Mouse (Mus musculus) heart, postnatal 25 days (tissue): ENCODE data around the gene Rhbdl3. TPM values are rescaled to one million over a fixed set of nuclear protein-coding genes. Genes with fewer than 3 reads are reported as not detected.

Source experiments
- DNase-seq: peaks from one replicate; pipeline ENCODE4 v3.0.0; 2022; ENCODE audit warnings: low spot score
- intact Hi-C: fragments of 180-260 bp; cut with DNase I; formaldehyde crosslinking; loops from one replicate; pipeline ENCODE4 v1.15.1; 2025
- total RNA-seq, 2 experiments: library from RNA; stranded (reverse); gene quantifications; 2 replicates each; pipeline ENCODE4 v1.2.3; 2021

Gene Rhbdl3
- 1 to 10 TPM; 7.0 to 7.5 TPM for total RNA-seq

DNA sequence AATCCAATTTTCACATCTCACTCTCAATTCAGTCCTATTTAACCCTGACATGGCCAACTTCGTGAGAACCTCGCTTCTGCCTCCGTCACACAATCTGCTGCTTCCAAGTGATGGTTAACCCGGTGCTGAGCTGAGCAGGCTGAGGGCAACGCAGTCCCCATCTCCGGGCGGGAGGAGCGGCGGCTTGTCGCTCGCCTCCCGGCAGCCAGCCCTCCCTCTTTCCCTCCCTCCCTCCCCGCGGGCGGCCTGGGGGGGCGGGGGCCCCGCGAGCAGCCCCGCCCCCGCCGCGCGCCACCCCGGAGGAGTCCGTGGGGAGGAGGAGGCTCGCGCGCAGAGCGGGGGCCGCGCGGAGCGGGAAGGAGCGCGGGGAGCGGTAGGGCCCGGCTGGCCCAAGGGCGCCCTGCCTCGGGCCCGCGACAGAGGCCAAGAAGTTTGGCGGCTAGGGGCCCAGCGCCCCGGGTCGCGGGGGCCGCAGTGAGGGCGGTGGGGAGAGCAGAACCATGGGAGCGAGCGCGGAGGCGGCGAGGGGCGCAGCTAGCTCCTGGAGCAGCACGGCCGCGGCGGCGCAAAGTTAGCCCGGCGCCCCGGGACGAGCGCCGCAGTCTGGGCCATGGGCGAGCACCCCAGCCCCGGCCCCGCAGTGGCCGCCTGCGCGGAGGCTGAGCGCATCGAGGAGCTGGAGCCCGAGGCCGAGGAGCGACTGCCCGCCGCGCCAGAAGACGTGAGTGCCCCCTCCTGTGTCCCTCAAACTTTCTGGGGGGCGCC is at the start of gene Rhbdl3:
Rhbdl3 (plus strand) TSS at position 362 of the 765 bp plus-strand sequence.
- intact Hi-C loops, result no loop called here
- DNase-seq, result peak; percentile 33

DNA sequence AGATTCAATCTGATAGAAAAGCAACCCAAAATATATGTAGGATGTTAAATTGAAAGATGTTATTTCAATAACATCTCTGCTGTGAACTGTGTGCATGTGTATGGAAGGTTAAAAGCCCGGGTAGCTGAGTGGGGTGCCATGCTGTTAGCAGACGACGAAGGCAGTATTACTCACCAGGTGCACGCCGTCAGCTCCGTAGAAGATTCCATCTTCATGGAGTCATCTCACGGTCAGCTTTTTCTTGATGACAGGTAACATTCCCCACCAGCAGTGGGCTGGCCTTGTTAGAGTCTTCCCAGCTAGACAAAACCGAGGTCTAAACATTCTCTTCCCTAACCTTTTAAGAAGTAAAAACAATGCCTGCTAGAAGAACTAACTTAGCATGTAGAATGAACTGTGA is 36.6 kb upstream of the Rhbdl3 start:
- DNase-seq, result no peak
- intact Hi-C loops, result no loop called here

DNA sequence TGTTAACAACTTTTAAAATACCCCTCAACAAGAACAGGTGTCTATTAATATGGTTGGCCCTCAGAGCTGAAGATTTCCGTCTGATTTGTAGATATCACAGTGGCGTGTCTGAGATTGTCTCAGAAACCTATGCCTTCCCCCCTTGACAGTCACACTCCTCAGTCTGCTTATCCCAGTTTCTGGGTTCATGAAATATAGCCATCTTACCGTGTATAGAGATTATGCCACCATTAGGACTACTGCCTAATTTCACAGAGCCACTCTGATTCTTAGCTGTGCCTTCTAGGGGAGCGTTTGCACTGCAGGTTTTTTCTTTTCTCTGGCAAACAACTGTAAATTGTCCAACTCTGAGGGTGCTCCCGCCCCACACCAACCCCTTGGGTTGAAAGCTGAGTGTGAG is 29.6 kb upstream of the Rhbdl3 start:
- intact Hi-C loops, result no loop called here
- DNase-seq, result no peak

DNA sequence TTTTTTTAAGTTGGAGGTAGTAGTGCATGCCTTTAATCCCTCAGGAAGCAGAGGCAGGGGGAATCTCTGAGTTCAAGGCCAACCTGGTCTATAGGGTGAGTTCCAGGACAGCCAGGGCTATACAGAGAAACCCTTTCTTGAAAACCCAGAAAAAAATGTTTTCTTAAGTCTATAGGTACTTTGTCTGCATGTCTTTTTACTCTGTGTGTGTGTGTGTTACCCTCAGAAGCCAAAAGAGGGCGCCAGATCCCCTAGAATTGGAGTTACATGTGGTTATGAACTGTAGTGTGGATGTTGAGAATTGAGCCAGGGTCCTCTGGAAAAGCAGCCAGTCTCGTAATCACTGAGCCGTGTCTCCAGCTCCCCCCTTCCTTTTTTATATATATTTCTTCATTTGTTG is 25.7 kb upstream of the Rhbdl3 start:
- intact Hi-C loops, result no loop called here
- no peak for DNase-seq

DNA sequence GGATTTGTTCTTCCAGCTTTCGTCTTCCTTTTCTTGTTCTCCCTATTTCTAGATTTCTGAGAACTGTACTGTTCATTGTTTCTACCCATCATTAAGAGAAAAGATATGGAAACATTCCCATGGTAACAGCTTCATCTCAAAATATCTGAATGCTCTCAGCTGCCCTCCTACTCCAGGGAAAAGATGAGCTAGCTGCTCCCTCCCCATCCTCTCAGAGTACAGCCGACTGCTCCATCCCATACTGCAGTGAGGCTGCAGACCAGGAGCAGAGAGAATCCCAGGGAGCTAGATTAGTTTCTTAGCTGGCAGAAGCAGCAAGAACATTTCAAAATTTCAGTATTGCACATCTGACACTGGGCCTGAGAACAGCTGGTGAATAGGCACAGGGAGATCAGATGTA is 22.7 kb upstream of the Rhbdl3 start:
- no peak for DNase-seq
- intact Hi-C loops, result no loop called here

DNA sequence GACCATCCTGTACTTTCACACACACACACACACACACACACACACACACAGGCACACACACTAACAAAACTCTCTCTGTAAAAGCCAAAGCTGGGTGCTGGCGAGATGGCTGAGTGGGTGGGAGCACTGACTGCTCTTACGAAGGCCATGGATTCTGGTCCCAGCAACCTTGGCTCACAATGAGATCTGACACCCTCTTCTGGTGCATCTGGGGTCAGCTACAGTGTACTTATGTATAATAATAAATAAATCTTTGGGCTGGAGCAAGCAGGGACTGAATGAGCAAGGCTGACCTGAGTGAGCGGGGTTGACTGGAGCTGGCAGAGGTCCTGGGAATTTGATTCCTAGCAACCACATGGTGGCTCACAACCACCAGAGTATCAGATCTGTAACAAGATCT is 16.9 kb upstream of the Rhbdl3 start:
- no peak for DNase-seq
- intact Hi-C loops, result no loop called here

DNA sequence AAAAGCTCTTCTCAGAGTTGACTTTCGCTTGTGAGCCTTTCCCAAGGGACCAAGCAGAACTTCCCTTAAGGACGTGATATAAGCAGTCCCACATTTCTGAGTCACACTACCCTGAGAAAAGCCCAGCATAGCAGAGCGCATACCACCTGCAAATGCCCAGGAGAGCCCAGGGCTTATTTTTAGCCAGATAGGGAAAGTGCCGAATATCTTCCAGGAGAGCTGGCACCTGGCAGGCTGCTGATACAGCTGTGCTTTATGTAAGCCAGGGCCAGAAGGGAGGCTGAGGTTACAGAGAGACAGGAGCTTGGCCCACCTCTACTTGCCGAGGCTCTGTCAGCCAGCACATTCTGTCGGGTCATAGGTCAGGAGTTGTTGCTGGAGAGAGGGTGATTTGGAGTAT is 16.1 kb upstream of the Rhbdl3 start:
- DNase-seq, result no peak
- intact Hi-C loops, result no loop called here

DNA sequence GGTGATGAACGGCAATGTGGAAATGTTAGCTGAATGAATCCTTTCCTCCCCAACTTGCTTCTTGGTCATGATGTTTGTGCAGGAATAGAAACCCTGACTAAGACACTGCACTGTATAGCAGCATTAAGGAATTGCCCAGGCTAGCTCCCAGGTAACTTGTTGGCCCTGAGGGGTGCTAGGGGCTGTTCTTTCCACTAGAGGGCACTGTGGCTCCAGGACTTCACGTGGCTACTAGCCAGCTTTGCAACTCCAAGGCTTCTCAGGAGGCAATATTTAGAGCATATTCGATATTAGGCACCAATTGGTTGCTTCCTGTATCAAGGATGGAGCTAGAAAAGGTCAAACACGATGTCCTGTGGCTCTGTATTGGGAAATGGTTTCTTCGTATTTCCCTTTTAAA is 13.6 kb upstream of the Rhbdl3 start:
- intact Hi-C loops, result loop anchor here (1.0 kb wide), 1 partner anchor 64 kb away; no protein-coding TSS in a partner anchor
- no peak for DNase-seq

DNA sequence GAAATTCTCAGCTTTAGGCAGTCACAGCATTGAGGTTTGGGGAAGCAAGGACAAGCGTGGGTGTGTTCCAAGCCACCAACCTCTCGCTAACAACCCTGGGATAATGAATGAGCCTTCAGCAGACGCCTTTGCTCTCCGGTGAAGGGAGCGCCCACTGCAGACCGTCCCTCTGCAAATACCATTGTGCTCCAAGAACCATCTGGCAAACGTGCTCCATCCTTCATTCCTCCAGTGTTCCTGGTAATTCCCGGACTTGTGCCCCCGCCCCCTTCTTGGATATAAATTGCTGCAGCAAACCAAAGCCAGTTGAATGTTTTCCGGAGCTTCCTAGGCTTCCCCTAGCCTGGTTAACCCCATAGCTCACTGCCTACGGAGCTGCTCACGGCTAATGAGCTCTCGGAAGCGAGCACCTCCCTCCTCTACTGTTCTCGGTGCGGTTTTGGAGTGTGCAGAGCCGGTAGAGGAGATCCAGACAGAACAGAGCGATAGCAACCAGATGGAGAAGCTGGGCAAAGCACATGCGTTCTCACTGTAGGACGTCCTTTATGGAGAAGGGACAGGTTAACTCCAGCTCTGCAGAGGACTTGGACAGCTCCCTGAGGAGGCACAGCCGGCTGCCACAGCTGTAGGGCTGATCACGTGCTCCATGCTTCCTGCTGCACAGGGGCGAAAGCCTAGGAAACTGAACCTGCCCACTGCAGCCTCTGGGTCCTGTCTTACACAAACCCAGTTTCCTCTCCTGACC is 10.8 kb upstream of the Rhbdl3 start:
- intact Hi-C loops, result no loop called here
- DNase-seq, result no peak

DNA sequence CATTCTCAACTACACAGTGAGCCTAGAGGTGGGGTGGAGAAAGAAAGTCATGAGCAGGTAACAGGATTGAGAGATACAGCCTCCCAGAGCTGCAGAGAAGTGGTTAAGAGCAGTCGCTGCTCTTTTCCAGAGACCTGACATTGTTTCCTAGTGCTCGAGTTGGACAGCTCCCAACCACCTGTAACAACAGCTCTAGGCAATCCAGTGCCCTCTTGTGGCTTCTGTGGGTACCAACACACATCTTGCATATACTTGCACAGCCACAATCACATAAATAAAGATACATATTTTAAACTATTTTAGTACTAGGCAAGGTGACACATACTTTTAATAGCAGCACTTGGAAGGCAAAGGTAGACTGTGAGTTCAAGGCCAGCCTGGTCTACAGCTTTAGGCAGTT is 9.7 kb upstream of the Rhbdl3 start:
- DNase-seq, result no peak
- intact Hi-C loops, result no loop called here

DNA sequence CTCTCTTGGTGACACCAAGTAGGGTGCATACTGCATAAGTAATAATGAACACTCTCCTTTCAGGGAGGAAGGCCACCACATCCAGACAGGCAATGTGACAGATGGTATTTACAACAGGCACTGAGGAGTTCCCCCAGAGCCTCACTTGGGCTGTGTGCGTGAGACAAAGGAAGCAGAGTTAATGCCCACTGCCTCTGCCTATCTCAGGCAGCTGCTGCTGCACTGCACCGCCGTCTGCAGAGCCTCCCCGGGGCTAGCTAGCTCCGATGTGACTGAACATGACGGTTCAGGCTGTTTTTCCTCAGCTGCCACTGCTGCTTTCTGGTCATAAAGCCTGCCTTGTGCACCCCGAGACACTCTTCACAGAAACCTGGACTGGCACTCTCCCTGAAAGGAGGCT is 8.2 kb upstream of the Rhbdl3 start:
- intact Hi-C loops, result no loop called here
- DNase-seq, result no peak

DNA sequence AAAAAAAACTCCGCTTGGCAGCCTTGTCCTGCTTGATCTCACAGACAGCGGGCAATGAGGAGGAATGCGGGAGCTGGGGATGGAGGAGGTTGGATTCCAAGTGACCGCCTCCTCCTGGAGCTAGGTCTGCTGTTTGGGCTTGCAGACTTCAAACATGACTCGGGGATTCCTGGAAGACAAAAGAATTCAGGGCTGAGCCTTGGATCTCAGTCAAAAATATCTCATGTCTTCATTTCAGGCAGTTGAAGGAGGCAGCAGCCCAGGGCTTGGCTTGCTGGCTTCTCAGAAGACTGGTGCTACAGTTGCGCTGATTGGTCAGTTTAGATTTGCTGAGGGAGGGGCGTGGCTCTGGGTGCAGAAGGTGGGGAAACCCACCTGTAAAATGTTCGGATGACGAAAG is 5.6 kb upstream of the Rhbdl3 start:
- intact Hi-C loops, result no loop called here
- no peak for DNase-seq

DNA sequence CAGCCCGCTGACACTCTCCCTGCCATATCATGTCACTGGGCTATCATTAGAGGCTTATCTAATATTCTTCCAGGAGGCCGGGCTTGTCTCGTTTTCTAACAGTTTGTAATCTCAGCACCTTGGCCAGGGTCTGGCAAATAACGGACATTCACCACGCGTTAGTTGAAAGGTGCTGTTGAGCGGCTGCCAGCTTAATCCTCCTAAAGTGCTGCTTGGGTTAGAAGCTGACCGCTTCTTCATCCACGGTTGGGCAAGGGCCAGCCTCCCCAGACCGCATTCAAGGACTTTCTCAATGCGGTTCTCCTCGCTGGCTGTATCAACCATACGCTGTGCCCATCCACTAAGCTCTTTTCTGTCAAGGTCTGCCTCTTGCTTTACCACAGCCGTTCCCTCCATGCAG is 4.9 kb upstream of the Rhbdl3 start:
- no peak for DNase-seq
- intact Hi-C loops, result no loop called here

DNA sequence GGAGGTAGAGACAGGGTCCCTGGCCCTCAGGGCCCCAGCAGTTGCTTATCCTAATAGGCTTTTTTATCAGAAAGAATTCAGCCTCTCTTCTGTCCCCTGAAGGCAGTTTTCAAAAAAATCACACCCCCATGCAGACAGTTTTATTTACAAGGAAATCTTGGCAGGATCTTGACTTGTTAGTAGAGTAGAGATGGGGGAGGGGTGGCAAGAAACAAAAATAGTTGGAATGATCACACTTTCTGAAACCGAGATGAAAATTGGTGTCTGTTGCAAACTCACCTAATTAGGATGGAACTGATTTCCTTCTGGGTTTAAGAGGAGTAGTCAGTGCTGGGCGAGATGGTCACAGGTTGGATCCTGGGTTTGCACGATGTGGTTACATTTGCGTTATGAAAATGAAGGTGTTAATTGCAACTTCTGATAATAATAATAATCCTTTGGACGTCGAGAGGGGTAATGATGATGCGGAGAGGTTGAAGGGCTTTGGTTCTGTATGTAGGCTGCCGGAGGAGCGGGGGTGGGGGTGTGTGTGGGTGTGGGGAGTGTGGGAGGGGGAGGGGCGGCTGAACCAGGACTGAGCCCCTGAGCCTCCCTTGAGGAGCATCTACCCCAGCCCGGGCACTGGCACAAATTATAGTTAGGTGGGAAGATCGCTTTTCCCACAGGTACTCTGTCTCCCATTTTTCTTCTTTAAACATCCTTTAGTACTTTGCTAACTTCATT is 1.0 kb upstream of the Rhbdl3 start:
- intact Hi-C loops, result no loop called here

DNA sequence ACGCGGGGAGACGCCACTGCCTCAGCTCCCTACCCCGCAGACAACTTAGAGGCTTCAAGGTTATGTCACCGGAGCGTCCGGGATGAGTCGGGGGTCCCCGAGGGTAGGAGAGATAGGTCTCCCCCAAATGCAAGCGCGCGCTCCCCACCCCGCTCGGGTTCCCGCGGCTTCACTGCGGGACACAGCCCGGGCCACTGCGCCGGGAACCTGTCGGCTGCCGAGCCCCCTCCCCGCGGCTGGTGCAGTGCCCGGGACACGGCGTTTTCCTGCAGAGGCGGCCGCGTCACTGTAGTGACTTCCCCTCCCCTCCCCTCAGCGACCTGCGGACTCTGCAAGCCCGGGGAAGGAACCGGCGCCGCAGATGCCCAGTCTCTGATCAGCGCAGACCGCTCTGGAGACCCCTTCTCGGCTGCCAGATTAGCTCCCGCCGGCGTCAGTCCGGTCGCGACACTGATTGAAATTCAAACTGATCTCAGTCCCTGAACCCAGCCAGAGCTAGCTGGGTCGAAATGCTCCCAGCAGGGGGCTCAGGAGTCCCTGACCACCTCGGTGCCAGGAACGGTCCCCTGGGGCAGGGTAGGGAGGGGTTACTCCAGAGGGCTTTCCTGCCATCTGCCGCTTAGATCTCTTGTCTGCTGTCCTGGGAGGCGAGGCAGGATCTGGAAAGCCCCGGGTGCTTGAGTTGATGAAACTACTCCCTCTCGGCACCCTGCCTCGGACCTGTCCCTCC is 769 bp downstream of the Rhbdl3 start:
- DNase-seq, result peak; percentile 41
- intact Hi-C loops, result no loop called here

More for the DNA sequence above, 1.0 kb upstream of the Rhbdl3 start:
- DNase-seq, result no peak

DNA sequence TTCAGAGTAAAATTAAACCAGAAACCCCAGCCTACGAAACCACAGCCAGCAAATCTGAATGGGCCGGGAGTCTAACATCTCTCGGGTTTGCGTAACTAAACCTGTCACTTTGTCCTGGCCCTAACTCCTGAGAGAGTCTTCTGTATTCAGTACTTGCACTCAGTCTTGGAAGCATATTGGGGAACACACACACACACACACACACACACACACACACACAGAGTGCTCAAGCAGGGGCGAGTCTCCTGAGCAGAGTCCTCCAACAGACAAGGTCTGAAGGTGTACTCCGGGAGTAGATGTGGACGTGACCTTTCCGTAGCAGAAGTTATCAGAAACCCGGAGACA is 1.3 kb downstream of the Rhbdl3 start:
- no peak for DNase-seq
- intact Hi-C loops, result no loop called here

DNA sequence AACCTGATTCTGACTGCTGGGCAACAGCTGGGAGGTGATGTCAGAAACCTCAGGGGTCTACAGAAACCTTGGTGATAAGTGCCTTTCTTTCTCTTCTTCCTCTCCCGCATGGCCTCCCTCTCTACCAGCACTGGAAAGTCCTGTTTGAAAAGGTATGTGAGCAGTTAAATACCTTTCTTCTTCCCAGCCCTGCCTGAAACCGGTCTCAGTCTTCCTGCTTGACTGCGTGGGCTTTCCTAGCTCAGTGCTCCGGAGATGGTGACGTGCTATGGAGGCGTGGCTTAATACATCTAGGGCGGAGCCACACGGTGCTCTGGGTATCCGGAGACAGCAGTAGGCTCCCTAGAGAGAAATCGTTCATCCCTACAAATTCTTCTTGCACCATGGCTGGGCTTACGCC is 1.8 kb downstream of the Rhbdl3 start:
- intact Hi-C loops, result no loop called here
- peak; percentile 52 for DNase-seq

DNA sequence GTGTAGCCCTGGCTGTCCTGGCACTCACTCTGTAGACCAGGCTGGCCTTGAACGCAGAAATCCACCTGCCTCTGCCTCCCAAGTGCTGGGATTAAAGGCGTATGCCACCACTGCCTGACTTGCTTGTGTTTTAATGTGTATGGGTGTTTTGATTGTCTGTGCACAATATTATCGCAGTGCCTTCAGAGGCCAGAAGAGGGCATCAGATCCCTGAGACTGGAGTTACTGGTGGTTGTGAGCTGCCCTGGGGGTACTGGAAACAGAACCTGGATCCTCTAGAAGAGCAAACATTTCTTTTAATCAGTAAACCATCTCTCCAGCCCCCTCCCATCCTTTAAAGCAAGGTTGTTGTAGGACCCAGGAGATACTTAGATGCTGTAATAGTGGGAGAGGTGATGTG is 3.0 kb downstream of the Rhbdl3 start:
- intact Hi-C loops, result no loop called here
- no peak for DNase-seq

DNA sequence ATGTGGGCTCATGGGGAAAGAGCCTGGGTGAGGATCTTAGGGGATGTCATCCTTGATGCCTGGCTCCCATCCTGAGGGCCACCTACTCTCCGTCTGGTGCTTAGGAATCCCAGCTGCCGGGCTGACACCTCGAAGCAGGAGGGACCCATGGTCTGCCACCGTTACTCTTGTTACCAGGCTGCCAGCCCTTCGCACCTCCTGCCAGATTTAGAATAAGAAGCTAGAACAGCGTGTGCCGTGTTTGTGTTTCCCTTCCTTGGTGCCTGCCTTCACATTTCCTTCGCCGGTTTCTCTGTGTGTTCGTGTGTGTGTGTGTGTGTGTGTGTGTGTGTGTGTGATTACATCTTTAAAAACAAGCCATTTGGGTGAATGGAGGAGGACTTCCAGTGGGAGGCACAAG is 4.1 kb downstream of the Rhbdl3 start:
- no peak for DNase-seq
- intact Hi-C loops, result no loop called here

DNA sequence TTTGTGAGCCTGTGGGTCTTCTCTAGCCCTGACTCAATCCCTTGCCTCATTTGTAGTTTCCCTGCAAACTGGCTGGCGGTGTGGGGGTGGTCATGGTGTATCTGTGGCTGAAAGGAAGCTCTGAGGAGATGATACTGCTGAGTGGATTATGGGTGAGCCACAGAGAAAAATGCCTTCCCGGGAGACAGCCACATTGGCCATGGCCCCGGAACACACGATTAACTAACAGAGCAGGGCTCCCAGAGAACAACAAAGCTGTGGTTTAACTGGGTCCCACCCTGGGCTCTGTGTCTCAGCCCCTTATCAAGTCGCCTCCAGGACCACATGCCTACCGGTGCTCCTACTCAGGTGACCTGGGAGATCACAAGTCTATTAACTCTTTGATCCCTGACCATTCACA is 7.8 kb downstream of the Rhbdl3 start:
- intact Hi-C loops, result no loop called here
- DNase-seq, result no peak
